Mouse (Mus musculus): ENCODE measurements around the gene Tnfrsf22. TPM values are rescaled to one million over a fixed set of nuclear protein-coding genes. Genes with fewer than 3 reads are reported as not detected.

Gene Tnfrsf22
- total RNA-seq, 2 experiments from 2014 or later: 2.2 to 2.3 TPM

Other genes with a start within 250 kb of the Tnfrsf22 start
- 1 to 10 TPM; 6.8 to 8.7 TPM for gene Cdkn1c, start 188.6 kb downstream of the Tnfrsf22 start, total RNA-seq (2021)
- under 1 TPM in 1 of 2 experiments, not detected in 1; 0.20 TPM for gene Slc22a18, start 175.9 kb downstream of the Tnfrsf22 start, total RNA-seq (2021)
- gene Phlda2, start 146.5 kb downstream of the Tnfrsf22 start, total RNA-seq (2021): not detected
- gene Nap1l4, start 100.6 kb downstream of the Tnfrsf22 start, total RNA-seq (2021): 100 to 1,000 TPM; 114 to 125 TPM
- 10 to 100 TPM; 46.0 to 56.4 TPM for gene Cars, start 49.6 kb downstream of the Tnfrsf22 start, total RNA-seq (2021)
- gene Tnfrsf26, start 20.9 kb downstream of the Tnfrsf22 start, total RNA-seq (2021): under 1 TPM in 1 of 2 experiments, not detected in 1; 0.19 TPM
- gene Tnfrsf23, start 36.2 kb upstream of the Tnfrsf22 start, total RNA-seq (2021): 1 to 10 TPM; 1.1 TPM
- gene Osbpl5, start 107.3 kb upstream of the Tnfrsf22 start, total RNA-seq (2021): 10 to 100 TPM; 21.6 to 33.6 TPM
- gene Mrgprg, start 117.3 kb upstream of the Tnfrsf22 start, total RNA-seq (2021): not detected
- gene Mrgpre, start 134.8 kb upstream of the Tnfrsf22 start, total RNA-seq (2021): 1 to 10 TPM; 5.0 to 6.6 TPM
- 1 to 10 TPM; 6.2 to 7.3 TPM for gene Nadsyn1, start 173.2 kb upstream of the Tnfrsf22 start, total RNA-seq (2021)
- gene Dhcr7, start 173.5 kb upstream of the Tnfrsf22 start, total RNA-seq (2021): 10 to 100 TPM; 44.7 to 51.3 TPM
- gene Gm498, start 217.2 kb upstream of the Tnfrsf22 start, total RNA-seq (2021): not detected

All from layer of hippocampus, postnatal 25 days (tissue).